Mouse (Mus musculus) C2C12 (cell line): ENCODE results near the gene Sgsm2.

ENCODE experiments used
- CEBPB ChIP-seq: IDR thresholded peaks from one replicate; pipeline ENCODE4 v1.6.1; 2011; ENCODE audit warnings: low read depth, mild to moderate bottlenecking, control low read depth, moderate library complexity
- CTCF ChIP-seq: IDR thresholded peaks from one replicate; pipeline ENCODE4 v1.5.1; 2011; ENCODE audit not compliant: control insufficient read depth, insufficient read depth, insufficient read length
- MAX ChIP-seq: IDR thresholded peaks from one replicate; pipeline ENCODE4 v1.6.1; 2011; ENCODE audit warnings: mild to moderate bottlenecking, control low read depth
- MYOD1 ChIP-seq: IDR thresholded peaks from one replicate; pipeline ENCODE4 v1.6.1; 2011; ENCODE audit warnings: low read depth; ENCODE audit not compliant: control insufficient read depth, insufficient read length
- USF1 ChIP-seq: IDR thresholded peaks from one replicate; pipeline ENCODE4 v1.6.1; 2011; ENCODE audit warnings: low read depth, mild to moderate bottlenecking, control low read depth, moderate library complexity

DNA sequence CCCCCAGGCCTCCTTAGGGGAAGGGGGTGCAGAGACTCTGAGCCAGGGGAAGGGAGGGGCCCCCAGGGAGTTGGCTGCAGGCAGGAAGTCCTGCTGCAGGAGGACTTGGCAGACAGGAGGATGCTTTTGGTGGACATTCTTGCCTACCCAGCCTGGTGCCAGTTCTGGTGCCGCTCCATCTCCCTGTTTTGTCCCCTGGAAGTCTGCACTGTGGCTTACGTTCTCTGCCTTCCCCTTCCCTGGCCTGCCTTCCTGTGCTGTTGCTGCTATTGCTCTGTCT, 53.5 kb downstream of the Sgsm2 start:
- no peak for TF ChIP-seq USF1
- TF ChIP-seq MAX = no peak
- TF ChIP-seq CTCF = no peak
- TF ChIP-seq CEBPB = no peak
- TF ChIP-seq MYOD1 = no peak
